Mouse (Mus musculus) T-helper 1 cell (primary cell): ENCODE results near the gene Pts.

Experiments
- in situ Hi-C: fragments of 300-600 bp; cut with MboI, MseI; formaldehyde crosslinking; loops from one replicate; pipeline ENCODE4 v1.15.1; 2025; ENCODE audit warnings: high pct_unique_total_duplicates

Gene Pts

DNA sequence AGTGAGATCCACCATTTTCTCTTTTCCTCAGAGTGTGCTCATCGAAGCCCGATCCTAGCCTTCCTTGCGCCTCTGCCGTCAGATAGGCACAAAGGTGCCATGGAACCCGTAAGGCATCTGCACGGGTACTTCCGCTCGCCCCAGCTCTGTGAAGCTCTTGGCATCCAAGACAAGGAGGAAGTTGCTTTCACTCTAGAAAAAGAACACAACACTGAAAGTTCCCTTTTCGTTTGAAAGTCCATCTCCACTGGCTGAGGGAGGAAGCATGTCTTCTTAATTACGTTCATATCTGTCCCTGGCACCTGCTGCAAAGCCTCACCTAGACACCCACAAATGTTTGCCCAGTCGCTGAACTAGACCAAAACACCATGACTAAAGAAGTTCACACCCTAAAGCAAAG is 4.8 kb upstream of the Pts start:
- in situ Hi-C loops = no loop called here

DNA sequence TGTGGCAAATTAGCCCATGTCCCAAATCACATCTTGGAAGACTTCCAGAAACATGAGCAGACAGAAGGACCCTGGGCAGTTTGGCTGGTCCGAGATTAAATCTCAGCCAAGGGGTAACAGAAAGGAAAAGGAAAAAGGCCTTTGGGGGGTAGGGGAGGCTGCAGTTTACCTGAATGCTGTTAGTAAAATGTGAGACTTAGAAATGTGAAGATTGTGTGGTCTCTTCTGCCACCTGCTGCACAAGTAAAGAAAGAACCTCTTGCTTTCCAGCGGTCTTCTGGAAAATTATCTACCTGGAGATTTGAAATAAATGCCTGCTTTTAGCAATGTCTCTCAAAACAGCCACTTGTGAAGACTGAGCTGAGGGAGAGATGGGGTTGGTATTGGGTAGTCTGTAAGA is 2.4 kb upstream of the Pts start:
- in situ Hi-C loops = no loop called here

DNA sequence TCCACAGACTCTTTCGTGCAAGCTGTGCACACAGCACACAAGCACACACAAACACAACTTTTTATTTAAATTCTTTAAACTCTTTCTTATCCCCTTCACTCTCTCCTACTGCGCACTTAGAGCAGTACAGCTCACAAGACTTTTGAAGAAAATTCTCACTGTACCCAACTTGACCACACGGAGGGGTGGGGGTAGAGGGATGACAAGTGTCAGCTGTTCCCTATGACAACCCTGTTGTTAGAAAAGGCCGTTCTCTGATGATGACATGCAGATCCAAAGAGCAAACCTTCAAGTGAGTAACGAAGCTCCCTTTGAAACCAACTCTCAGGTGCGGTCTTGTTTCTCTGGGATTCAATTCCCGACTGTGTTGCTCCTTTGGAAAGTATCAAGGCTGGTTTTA is 664 bp downstream of the Pts start:
- in situ Hi-C loops = loop anchor here (5.0 kb wide), 2 partner anchors 64 to 76 kb away; no protein-coding TSS in a partner anchor

DNA sequence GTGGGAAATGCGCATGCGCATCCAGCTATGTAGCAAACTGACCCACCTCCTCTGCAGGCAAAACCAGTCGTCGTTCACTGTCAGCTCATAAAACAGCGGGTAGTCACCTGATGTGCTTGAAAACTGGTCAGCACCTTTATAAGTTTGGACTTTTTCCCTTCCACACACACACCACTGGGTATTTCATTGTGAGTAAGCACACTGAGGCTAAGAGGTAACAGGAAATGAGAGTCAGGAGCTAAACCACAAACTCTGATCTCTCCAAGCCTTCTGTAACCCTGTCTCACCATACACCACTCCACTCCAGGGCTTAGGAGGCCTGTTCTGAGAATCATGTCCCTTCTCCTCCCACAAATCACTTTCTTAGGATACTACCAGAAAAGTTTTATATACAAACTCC is 2.9 kb downstream of the Pts start:
- in situ Hi-C loops = loop anchor here (5.0 kb wide), 2 partner anchors 67 to 73 kb away; no protein-coding TSS in a partner anchor

DNA sequence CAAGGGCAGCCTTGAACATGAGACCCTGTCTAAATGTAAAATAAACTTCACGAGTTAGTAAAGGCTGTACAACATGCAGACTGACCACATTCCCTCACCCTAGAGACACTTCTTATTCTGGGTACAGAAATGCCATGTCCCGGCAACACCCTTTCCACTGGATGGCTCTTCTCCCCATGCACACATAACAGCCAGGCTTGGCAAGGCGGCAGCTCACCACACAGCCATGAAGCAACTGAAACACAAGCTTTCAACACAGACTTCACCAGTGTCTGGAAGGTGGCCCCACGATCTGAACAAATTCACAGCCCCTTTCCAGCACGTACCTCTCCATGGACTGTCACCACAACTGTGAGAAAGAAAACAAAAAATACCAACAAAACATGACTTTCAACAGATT is 3.6 kb downstream of the Pts start:
- in situ Hi-C loops = loop anchor here (5.0 kb wide), 2 partner anchors 67 to 73 kb away; no protein-coding TSS in a partner anchor

DNA sequence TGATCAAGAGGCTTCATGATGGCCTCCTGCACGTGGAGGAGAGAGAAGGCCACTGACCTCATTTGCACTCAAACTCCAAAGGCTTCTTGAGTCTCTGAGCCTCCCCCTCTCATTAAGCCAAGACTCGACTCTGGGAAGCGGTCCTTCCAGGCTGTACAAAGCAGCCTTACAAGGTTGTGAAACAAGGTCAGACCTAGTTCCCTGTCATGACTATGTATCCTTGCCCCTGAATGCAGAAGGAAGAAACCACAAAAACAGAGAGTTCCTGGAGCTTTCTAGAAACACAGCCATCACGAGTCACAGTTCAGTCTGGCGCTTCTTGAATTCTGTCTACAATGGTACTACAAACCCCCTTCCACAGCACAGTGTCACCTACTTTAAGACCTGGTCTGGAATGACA is 6.0 kb downstream of the Pts start:
- in situ Hi-C loops = no loop called here

DNA sequence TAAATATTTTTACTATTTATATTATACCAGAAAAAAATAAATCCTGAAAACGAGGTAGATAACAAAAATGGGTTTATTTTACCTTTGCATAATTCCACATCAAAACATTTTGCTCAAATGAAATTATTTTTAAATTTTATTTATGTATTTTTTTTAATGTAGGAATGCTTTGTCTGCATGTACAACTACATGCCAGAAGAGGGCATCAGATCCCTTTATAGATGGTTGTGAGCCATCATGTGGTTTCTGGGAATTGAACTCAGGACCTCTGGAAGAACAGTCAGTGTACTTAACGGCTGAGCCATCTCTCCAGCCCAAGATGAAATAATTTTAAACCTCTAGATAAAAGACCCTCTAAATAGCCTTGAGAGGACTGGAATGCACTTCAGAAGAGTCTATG is 7.0 kb downstream of the Pts start:
- in situ Hi-C loops = no loop called here

DNA sequence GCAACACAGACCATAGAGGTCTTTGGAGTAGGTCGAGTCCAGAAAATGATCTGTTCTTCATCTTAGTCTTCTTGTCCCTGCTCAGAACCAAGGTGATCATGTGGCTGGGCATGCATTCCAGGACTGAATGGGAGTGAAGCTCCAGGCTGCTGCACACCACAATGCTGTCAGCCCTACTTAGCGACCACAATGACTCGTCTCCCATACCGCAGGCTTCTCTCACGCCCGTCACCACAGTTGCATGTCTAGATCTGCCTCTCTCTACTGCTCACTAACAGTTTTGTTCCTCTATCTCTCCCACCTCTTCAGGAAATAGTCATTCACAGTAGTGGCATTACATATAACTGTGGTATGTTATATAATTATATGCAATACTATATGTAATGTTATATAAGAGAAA is 7.8 kb downstream of the Pts start:
- in situ Hi-C loops = no loop called here

DNA sequence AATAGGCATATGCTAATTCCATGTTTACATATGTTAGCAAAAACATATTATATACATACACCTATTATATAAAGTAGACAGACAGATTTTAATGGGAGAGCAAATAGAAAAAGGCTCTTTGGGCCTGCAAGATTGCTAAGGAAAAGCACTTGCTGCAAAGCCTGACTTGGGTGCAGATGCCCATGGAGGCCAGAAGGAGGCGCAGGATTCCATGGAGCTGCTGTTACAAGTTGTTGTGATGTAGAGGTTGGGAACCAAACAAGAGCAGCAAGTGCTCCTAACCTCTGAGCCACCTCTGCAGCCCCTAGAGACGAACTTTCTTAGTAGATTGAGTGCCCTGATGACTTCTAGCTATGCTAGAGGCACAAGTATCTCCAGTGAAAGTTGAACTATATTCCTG is 9.7 kb downstream of the Pts start:
- in situ Hi-C loops = no loop called here

DNA sequence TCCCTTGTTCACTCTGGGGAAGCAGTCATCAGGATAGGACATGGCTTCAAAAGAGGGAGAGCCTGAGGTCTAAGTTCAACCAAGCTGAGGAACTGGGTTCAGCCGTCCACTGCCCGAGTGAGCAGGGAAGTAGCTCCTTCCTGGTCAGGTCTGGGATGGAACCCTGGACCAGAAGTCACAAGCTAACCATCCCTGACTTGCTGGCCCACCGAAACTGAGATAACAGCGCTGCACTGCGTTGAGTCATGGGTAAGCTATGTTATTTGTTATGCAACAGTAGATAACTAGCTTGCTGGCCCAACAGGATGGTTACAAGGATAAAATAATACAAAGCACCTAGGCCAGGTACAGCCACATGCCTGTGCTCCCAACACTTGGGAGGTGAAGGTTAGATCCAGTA is 13.1 kb downstream of the Pts start:
- in situ Hi-C loops = no loop called here

DNA sequence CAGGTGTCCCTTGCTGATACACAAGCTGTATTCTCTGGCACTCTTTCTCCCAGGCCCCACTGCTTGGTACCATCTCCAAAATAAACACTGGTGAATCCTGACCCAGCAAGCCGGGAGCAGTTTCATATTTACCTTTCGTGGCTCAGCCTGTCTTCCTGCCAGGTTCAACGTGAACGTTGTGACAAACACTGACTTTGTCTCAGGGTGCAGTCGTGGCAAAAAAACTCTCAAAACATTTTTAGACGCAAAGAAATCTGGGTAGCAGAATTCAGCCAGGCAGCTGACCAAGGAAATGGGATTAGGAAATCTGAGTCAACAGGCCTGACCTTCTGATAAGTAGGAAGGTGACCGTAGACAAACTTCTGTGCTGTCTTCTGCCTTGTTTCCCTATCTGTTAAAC is 21.0 kb downstream of the Pts start:
- in situ Hi-C loops = no loop called here

DNA sequence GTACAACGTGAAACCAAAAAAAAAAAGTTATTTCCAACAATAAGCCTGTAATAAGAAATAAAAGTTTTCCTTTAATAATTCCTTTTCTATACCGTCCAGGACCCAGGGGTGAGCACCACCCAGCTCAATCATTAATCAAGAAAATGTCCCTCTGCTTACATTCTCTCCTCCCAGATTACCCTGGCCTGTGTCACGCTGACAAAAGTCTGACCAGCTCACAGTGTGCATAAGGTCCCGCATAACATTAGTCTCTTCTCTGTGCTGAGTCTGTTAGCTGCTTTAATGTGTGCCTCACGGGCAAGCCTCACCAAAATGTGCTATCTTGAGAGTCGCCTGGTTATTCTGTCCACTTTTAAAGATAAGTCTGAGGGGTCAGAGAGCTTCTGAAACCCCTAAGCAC is 23.1 kb downstream of the Pts start:
- in situ Hi-C loops = no loop called here

DNA sequence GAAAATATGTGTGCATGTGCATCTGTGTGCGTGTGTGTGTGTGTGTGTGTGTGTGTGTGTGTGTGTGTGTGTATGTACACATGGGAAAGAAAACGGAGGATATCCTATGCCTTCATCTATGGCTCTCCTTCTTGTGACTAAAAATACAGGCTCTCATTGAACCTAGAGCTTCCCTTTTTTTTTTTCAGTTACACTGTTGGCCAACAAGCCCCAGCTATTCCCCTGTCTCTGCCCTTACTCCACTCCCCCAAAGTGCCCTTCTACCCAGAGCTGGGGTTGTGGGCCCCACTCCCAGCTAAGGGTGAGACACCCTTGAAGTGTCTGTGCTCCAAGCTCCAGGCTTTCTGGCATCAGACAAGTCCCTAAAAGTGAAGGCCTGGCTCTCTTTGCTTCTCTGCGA is 25.6 kb downstream of the Pts start:
- in situ Hi-C loops = no loop called here

DNA sequence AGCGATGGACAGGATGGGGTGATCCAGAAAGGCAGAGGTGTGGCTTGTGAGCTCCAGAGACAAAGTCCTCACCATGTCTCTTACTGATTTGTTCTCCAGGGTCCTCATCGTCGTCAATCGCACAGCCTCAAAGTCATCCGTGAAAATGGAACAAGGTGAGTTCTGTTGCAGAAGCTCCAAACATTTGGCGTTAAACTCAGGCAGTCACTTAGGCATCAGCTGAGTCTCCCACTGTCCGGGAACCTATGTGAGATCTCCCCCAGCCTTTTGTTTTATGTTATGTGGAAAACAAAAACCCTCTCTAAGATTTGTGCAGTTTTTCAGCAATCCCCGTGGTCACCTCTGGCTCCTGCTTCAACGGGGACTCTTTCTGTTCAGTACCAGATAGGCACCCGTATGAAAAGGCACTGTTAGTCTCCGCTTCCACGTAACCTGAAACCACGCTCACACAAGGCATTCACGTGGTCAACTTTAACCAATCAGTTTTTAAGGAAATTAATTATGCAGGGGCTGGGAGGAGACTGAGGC is 27.5 kb downstream of the Pts start:
- in situ Hi-C loops = no loop called here

DNA sequence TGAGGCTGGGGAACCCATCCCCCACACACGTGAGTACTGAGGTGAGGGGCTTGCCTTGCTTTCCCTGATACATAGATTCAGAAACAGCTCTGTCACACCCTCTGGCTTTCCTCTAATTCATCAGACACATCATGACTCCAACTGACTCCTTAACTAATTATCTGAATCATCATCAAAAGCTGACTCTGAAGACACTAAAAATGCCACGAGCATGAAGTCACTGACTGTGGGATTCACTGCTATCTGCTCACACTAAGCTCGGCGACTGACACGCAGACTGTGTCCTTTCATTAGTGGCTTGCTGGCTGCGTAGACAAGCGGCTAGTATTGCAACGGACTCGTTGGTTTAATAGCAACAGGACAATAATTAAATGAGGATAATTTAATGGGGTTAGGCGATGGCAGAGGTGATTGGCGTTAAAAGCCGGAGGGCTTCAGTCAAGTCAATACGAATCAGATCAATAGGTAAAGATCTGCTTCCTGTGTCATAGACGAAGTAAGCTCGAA is 28.0 kb downstream of the Pts start:
- in situ Hi-C loops = no loop called here

DNA sequence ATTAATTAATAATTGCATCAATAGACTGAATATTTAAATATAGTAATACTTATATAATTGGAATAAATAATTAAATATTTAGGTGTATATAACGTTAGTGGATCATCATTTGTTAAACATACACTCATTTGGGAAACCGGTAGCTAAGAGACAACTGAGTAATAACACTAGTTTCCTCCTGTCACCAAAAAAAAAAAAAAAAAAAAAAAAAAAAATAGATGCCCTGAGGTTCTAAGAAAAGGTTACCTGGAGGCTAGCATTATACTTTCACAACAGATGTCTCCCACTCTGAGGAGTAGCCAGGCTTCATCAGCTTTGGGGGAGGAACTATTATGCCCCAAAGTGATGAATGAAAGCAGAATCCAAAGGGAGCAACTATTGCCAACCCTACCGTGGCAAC is 28.7 kb downstream of the Pts start:
- in situ Hi-C loops = loop anchor here (25.0 kb wide), 1 partner anchor 1263 kb away; the partner anchor contains the start of gene Arhgap20

DNA sequence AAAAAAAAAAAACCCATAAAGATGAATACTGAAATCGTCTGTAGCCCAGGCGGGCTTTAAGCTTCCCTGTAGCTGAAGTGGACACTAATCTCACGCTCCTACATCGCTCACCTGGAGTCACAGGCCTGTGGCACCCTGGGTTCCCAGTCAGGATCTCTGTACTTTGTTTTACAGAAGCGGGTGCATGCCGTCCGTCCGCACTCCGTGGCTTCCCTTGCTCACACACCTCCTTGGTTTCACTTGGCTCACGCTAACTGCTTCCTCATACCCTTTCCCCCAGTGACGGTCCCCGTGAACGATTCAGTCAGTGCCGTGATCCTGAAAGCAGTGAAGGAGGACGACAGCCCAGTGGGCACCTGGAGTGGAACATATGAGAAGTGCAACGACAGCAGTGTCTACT is 29.7 kb downstream of the Pts start:
- in situ Hi-C loops = loop anchor here (25.0 kb wide), 1 partner anchor 1263 kb away; the partner anchor contains the start of gene Arhgap20

DNA sequence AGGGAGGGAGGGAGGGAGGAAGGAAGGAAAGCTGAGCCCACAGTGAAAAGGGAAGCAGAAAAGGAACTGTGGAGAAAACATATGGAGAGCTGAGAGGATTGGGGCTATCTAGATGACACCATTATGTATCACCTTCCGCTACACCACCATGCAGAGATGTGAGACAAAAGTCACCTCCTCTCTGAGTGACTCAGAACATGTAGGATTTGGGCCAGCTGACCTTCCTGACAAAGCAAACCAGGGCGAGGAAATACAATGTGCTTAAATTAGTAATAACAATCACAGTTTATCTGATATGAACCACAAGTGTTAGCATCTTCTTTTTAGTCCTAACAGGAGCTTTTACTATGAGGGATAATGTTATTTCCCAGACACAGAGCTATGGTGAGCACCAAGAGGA is 31.0 kb downstream of the Pts start:
- in situ Hi-C loops = loop anchor here (25.0 kb wide), 1 partner anchor 1265 kb away; the partner anchor contains the start of gene Arhgap20

DNA sequence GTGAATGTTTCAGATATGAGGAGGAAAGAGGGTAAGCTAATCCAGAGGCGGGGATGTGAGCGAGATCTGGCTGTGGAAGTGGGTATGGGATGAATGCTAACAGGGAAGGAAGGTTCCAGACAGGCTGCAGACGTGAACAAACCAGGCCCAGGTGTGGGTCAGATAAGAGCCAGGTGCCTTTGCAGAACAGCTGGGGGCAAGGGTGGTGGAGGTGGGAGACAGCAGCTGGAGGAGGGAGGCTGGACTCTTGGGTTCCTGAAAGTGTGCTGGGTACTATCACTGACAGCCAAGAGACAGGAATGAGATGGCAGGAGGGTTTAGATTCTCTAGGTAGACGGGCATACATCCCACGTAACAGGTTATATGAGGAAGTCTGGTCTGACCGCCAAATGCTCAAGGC is 31.4 kb downstream of the Pts start:
- in situ Hi-C loops = loop anchor here (25.0 kb wide), 1 partner anchor 1265 kb away; the partner anchor contains the start of gene Arhgap20

DNA sequence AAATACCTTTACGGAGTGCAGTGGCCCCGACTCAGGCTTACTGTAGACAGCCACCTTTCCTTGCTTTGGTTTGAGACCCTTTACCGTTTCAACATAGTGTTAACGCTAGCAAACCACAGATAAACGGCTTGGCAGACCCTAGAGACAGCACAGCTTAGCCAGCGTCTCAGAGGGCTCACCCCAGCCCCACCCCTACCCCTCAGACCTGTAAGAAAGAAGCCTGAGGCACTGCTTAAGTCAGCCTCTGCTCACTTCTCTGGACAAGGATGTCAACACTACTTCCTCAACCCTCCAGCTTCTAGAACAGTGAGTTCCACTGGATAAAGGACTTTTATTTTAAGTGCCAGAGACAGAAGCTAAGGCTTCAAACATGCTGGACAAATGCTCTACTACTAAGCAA is 32.0 kb downstream of the Pts start:
- in situ Hi-C loops = loop anchor here (25.0 kb wide), 1 partner anchor 1266 kb away; the partner anchor contains the start of gene Arhgap20

DNA sequence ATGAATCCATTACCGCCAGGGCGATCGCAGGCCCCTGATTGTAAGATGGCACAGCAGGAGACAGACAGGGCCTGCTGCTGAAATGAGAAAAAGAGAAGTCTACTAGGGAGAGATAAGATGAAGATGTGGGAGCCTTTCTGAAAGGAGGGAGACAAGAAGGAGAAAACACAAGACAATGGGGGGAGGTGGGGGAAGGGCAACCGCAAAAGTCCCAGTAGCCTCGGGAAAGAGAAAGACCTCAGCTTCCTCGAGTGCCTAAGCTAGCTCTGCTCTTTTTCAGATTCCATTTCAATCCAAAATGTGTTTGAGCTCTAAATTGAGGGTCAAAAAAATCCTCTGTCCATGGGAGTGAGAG is 32.4 kb downstream of the Pts start:
- in situ Hi-C loops = loop anchor here (25.0 kb wide), 1 partner anchor 1266 kb away; the partner anchor contains the start of gene Arhgap20

DNA sequence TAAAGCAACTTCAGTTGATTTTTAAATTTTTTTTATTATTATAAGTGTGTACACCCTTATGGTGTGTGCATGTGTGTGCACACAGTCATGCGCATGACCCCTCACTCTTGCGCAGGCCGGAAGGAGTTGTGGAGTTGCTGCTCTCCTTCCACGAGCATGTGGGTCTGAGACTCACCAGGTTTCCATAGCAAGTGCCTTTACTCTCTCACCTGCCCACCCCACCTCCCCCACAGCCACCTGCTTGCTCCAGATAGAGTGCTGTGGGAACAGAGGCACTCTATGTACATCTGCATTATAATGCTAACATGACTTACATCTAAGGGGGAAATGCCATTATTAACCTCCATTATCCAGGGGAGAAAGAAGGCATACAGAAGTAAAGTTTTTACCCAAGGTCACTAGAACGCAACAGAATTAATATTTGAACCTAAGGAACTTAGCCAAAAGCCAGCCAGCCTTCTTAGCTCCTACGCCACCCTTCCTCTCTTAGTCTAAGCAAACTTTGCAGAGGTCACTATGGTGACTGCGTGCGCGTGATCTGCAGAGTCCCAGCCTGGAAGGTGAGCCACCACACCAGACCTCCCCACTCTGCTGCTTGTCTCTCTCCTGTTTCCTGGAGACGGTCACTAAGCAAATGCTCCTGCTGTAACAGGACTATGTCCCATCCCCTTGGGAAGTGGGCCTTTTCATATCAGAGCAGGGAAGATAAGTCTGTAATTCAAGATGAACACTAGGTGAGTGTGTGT is 32.9 kb downstream of the Pts start:
- in situ Hi-C loops = loop anchor here (25.0 kb wide), 1 partner anchor 1267 kb away; the partner anchor contains the start of gene Arhgap20

DNA sequence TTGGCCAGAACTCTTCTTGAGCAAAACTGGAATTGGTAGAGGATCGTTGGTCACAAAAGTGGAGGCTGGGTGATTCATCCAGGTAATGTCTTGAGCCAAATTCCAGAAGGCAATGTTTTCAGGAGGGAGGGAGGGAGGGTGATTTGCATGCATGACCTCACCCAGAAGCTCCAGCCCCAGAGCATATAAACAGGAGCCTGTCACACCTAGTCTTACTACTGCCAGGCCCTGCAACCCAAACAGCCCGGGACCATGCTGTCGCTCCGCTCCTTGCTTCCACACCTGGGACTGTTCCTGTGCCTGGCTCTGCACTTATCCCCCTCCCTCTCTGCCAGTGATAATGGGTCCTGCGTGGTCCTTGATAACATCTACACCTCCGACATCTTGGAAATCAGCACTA is 34.2 kb downstream of the Pts start, which contains the start of gene Plet1:
TSS of gene Plet1 (plus strand) at position 215 of the 400 bp plus-strand sequence.
- in situ Hi-C loops = loop anchor here (25.0 kb wide), 1 partner anchor 1268 kb away; the partner anchor contains the start of gene Arhgap20
